Mouse (Mus musculus): ENCODE measurements around the gene Aoc1.

DNA sequence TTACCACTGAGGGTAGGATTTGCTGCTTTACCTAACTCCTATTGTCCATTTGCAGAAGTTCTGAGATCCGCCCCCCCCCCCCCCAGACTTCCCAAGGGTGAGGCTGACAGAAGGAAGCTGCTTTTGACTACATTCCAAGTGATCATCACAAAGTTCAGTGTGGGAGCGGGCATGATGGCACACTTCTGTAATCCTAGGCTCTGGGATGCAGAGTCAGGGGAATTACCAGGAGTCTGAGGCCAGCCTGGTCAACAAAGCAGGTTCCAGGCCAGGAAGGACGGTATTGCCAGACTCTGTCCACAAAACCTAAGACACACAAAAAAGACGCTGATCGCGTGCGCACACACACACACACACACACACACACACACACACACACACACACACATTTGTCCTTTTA is 9.2 kb upstream of the Aoc1 start:
- TF ChIP-seq GATA1 (IDR thresholded peaks at IDR 0.05; ENCODE audit: borderline replicate concordance, low read length) (no peak), FLI1 (IDR thresholded peaks at IDR 0.05; ENCODE audit: low read length) (no peak)

Measured in megakaryocyte, embryonic 14.5 days (primary cell).